Mouse (Mus musculus): ENCODE data around the gene Dock2.

DNA sequence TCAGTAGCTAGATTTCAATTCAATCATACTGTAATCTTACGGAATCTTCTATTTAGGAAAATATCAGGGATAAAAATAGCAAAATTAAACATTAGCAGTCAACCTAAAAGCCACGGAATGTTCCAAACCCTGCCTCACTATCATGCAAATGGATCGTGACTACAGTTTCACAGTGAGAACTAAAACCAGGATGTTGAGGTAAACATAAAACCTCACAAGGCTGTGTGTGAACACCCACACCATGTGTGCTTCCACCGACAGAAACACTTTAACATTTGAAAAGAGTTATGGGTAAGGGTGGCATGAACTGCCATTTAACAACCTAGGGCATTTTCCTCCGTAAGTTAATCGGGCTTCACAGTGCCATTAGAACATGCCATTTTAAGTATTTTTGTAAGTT, 294.1 kb downstream of the Dock2 start:
- no peak for TF ChIP-seq POLR2A (IDR thresholded peaks at IDR 0.05; ENCODE audit: control insufficient read depth, extremely low read depth, insufficient read depth, low read length, poor library complexity)
- no peak for TF ChIP-seq CTCF (IDR thresholded peaks at IDR 0.05; ENCODE audit: borderline replicate concordance, control insufficient read depth, extremely low read depth, insufficient read depth, low read length, poor library complexity)
